Mouse (Mus musculus) cerebellum, adult 8-10 months (tissue): Measurements from ENCODE around the gene Gucy2d.

Source experiments
- DNase-seq: peaks from one replicate; pipeline ENCODE4 v3.0.0; 2022

Gene Gucy2d

DNA sequence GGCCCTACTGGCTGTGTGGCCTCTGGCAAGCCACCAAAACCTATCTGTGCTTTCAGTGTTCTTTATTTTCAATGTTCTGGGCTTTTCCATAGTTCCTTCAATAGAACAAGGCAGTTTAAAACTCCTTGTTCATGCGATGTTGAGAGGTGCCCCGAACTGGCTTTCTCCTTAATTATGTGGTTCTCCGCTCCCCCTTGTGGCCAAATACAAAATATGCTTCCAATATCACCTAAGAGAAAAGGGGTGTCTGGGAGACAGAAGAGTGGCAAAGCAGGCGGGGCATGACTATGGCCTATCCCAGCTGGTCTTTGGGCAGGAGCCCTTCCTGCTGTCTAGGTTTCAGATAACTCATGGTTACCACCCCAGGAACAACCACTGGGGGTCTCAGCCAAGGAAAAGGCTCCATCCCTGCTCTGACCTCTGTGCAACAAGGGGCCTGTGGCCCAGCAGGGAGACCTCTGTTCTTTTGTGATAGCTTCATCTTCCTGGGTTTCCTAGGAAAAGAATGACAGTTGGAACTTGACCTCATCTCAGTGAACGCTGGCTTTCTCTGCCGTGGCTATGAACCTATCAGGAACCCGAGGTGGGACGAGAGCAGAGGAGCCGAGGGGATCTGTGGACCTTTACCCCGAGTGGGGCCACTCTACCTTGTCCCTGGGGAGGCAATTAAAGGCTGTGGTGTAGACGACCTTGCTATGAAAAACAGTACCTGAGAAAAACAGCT lies 7.5 kb downstream of the Gucy2d start:
- peak; percentile 19 for DNase-seq

- DNase-seq = no peak
Measured at GRCm38 (mm10) chr7:98448309-98448630, 8.1 kb downstream of the Gucy2d start.

DNA sequence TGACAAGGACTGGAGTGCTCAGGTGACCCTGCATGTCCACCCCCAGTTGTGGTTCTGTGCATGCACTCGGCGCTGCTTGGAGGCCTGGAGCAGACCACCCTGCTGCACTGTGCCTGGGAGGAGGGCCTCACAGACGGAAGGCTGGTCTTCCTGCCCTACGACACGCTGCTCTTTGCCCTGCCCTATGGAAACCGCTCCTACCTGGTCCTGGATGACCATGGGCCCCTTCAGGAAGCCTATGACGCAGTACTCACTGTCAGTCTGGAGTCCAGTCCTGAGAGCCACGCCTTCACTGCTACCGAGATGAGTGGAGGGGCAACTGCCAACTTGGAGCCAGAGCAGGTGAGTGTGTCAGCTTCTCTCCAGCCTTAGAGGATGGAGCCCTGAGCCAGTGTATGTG lies 9.5 kb downstream of the Gucy2d start:
- DNase-seq = no peak

- no peak for DNase-seq
Measured at GRCm38 (mm10) chr7:98454397-98455120, 14.3 kb downstream of the Gucy2d start.

GRCm38 (mm10) chr7:98460319-98460718 lies 20.1 kb downstream of the Gucy2d start:
- DNase-seq = no peak

GRCm38 (mm10) chr7:98469089-98469488 lies 28.9 kb downstream of the Gucy2d start:
- no peak for DNase-seq

GRCm38 (mm10) chr7:98472529-98472928 lies 32.3 kb downstream of the Gucy2d start:
- no peak for DNase-seq

DNA sequence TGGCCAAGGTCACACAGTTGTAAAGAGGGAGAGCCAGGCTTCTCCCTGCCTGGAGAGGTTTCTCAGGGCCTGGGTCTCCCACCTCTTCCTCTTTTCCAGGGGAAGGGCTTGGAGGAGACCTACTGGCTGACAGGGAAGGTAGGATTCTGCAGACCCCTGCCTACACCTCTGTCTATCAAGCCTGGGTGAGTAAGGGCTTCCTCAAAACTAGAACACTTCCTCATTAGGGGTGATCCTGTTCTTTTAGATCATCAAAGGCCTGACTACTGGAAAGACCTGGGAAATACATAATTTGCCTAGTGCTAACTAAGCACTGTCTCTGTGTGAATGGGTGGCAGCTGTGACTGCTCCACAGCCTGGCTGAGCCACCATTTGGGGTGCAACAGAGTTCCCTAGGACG lies 34.3 kb downstream of the Gucy2d start:
- DNase-seq = no peak

DNA sequence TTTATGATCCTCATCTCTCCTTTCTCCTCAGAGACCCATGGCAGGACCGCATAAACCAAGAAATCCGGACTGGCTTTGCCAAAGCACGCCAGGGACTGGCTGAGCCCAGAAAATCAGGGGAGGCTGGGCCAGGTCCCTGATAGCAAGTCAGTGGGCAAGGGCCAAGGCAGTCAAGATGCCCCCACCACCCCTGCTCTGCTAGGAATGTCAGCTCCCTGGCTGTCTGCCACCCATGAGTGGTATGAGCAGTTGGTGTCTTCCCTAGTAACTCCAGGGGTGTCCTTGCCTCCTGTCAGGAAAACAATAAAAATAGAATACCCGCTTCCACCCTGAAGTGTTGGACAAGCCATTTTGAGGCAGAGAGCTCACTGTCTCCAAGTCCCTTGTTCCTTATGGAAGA lies 36.9 kb downstream of the Gucy2d start:
- DNase-seq = peak; percentile 57

- no peak for DNase-seq
Measured at GRCm38 (mm10) chr7:98480481-98480880, 40.3 kb downstream of the Gucy2d start.

DNA sequence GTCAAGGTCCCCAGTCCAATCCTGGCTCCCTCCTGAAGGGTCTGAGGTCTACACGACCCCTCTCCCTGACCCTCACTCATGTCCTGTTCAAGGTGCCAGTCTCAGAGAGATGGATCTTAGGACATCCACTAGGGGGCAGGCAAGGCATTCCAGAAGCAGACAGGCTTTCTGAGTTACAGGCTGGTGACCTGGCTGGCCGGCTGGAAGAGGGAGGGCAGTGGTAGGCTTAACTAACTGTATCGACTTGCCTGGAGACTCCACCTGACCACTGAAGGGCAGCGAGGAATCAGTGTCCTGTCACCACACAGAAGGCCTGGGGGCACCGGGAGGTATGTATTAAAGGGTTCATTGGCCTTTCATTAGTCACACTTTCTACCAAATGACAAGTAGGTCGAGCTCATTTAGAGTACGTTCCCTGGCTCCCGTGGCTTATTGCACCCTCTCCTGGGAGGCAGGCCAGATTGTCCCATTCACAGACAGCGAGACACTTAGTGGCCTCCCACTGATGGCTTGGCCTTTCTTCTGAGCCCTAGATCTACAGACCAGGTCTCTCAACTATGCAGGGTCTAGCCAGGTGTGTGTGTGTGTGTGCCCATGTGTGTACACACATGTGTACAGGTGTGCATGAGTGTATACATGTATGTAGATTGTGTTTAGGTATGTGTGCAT lies 41.0 kb downstream of the Gucy2d start:
- peak; percentile 84 for DNase-seq

GRCm38 (mm10) chr7:98481861-98482260 lies 41.6 kb downstream of the Gucy2d start:
- no peak for DNase-seq

DNA sequence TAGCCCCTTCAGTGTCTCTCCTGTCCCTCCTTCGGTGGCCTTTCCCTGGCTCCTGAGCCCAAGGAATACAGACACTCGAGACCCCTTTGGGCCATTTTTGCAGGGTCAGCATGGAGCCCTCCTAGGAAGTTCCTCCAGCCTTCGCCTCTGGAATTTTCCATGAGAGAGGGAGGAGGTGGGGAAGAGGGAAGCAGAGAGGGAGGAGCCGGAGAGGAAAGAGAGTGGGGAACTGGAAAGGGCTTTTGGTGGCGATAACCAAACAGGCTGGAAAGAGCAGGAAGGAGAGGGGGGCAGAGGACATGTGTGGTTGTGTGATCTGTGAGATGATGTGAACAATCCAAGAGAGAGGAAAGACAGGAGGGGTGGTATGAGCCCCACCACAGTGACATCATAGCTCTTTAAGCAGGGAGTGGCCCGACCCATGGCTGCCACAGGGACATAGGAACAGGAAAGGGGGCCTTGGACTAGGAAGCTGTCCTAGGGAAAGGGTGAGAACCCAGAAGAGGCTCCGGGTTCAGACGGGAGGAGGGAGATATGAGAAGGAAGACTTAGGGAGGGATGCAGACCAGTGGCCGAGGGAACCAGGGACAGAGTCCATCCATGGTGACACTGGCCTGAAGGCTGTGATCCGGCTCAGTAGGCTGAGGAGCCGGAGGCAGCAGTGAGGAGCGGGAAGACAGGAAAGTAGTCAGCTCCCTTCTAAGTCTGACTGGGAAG lies 42.5 kb downstream of the Gucy2d start:
- no peak for DNase-seq

DNA sequence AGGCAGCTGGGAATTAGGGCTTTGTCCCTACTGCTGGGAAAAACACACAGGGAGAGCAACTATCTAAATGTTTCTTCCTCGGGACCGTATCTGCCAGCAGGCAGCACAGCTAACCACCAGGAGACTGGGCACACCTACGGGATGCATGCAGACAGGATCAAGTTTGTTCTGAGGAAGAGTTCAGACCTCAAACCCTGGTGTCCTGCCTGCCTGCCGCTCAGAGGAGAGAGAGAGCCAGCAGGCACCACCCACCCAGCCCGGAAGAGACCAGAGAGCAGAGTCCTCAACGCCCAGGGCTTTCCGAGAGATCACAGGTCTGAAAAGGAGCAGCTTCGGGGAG lies 43.0 kb downstream of the Gucy2d start:
- no peak for DNase-seq

GRCm38 (mm10) chr7:98484878-98485277 lies 44.7 kb downstream of the Gucy2d start:
- DNase-seq = no peak

DNA sequence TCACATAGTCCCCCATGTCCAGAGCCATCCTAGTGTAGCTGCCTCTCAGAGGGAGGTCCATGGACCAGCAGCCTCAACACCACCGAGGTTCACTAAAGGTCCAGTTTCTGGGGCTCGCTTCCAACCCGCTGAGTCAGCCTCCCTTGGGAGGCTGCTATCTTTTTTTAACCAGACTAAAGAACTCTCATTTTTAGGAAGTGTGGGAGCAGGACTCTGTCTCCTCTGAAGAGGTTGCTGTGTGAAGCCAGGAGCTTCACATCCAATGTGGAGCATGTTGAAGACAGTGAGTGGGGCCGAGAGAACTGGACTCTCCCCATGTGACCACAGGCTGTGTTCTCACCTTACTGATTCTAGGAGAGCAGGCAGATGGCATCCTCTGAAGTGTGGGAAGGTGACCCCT lies 45.3 kb downstream of the Gucy2d start:
- no peak for DNase-seq

DNA sequence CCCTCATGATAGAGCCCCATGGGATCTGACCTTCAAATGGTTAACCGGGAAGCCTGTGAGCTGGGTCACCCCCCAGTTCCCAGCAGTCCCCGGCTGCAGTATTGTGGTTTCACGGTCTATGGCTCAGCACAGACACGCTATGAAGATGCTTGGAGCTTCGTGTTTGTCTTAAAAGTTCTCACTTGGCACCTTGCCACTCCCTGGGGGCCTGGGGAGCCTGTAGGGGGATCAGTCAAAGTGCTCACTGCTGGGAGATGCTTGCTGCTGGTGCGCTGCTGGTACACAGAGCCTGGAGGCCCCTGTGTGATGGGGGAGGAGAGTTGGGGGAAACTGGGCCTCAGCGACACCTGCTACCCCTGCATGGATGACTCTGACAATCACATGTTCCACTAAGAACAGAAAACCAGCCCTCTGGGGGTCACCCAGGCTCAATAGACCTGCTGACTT lies 46.3 kb downstream of the Gucy2d start:
- DNase-seq = no peak

GRCm38 (mm10) chr7:98487202-98487980 lies 47.2 kb downstream of the Gucy2d start:
- no peak for DNase-seq

GRCm38 (mm10) chr7:98488398-98489130 lies 48.3 kb downstream of the Gucy2d start:
- DNase-seq = no peak

DNA sequence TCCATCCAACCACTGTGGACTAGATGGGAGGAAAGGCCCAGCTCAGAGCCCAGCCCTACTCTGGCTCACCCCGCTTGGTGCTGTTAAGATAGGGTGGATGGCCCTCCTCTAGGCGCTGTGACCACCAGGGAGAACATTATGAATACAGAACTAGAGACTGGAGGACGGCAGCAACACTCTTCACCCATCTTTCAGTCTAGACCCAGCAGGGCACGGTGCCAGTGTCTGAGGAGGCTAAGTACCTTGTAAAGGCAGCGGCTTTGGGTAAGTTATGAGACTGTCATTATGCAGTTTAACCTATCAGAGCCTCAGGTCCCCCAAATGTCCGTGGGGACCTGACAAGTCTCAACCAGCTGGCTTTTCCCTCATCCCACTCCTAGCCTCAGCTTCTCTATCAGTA lies 48.9 kb downstream of the Gucy2d start, which contains the start of gene Lrrc32:
TSS of gene Lrrc32 (plus strand) at position 153 of the 400 bp plus-strand sequence.
- DNase-seq = no peak

DNA sequence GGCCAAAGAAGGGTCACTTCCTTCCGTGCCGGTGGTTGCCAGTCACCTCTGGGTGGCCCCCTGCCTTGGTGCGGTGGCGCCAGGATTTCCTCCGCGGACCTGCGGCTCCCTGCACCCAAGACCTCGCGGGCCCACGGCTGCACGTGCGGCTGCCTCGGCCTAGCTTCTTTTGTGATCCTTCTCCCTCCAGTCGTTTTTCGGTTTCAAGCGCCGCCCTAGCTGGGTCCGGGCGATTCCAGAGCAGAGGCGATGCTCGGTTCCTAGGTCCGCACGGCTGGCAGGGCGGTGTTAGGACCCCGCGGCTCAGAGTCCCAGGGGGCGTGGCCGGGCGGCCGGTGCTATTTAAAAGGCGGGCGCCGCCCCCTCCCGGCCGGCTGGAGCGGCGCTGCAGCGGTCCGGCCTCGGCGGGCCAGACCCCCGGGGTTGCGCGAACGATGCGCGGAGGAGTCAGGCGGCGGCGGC lies 49.4 kb downstream of the Gucy2d start:
- DNase-seq = peak; percentile 49

DNA sequence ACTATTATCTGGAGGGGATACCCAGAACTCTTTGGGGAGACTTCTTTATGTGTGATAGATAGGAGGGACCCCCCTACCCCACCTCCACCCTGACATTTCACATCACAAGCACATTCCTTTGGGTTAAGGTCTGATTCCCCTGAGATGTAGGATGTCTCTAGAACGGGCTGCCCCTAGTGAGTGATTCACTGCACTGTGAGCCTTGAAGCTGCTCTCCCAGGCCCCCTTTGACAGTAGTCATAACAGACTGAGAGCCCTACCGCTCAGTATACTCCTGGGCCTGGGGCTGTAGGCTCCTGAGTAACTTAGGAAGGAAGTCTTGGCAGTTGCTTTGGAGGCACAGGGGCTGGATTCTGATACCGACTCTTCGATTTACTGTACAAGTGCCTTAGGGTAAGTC lies 50.1 kb downstream of the Gucy2d start:
- no peak for DNase-seq
